Mouse (Mus musculus) bone marrow macrophage, adult 2 months (primary cell): Measurements from ENCODE around the gene Lhx1.

Experiments used
- CTCF ChIP-seq: IDR thresholded peaks from 2 replicates; pipeline ENCODE4 v1.5.1; 2012; ENCODE audit warnings: low read depth, mild to moderate bottlenecking, low read length, moderate library complexity
- POLR2A ChIP-seq: IDR thresholded peaks from 2 replicates; pipeline ENCODE4 v1.6.1; 2012; ENCODE audit warnings: mild to moderate bottlenecking, low read depth, low read length, borderline replicate concordance

GRCm38 (mm10) chr11:84561546-84561945 is 36.2 kb upstream of the Lhx1 start:
- TF ChIP-seq POLR2A (no peak), CTCF (no peak)
